14 mouse cellular contexts compared by ENCODE assay signal in genomic region chr13:34255297-34255696, GRCm38 (mm10).
DNase-seq lines count a peak whose midpoint lies in the region; ATAC-seq and TF ChIP-seq lines count a peak whose summit lies in the region.
"Had no signal": no experiment of that assay in that cellular context is flagged by ENCODE, and none has a peak within 500 bp of the region (broad histone marks: within the 10 kb centered on the region; RNA-seq: fewer than 3 reads in every experiment).

No protein-coding gene starts in this region.

- no peak for TF ChIP-seq POLR2A in kidney, adult 2 months (IDR thresholded peaks at IDR 0.05; ENCODE audit: low read depth, low read length)

- no peak for DNase-seq in cerebellum, adult 9-10 months
- DNase-seq in kidney, adult 2 months: no peak
- no peak for DNase-seq in kidney, postnatal 4 days
- DNase-seq in left cerebral cortex, adult 8-10 months (ENCODE audit: low spot score in 2 of 2): no peak
- DNase-seq in midbrain, embryonic 10.5 days (ENCODE audit: low spot score): no peak
- DNase-seq: cerebellum, adult 11 months; thymus, adult 2 months had no signal

- no peak overlapping the region for H3K9ac ChIP-seq in intestine, embryonic 15.5 days
- H3K9ac ChIP-seq: midbrain, embryonic 12.5 days; neural tube, embryonic 13.5 days had no signal

- H3K4me1 ChIP-seq in kidney, adult 2 months (ENCODE audit: control insufficient read depth, insufficient read depth, low read length): peaks cover 22% of the 10 kb centered on the region; the same call in 1 of the 2 replicates
- H3K4me1 ChIP-seq in intestine, embryonic 15.5 days (replicated peaks): peaks cover 9% of the 10 kb centered on the region
- peaks cover 31% of the 10 kb centered on the region for H3K4me1 ChIP-seq in midbrain, embryonic 10.5 days

- ATAC-seq in cerebellum, adult (ENCODE audit: insufficient number of reproducible peaks, low FRiP score, low TSS enrichment): peak; percentile 81
- ATAC-seq in intestine, embryonic 15.5 days: peak; percentile 31
- peak; percentile 50; the same call in 1 of the 2 replicates for ATAC-seq in megakaryocyte, adult 5-6 weeks (ENCODE audit: poor library complexity, severe bottlenecking)

- no peak for TF ChIP-seq CTCF in kidney, adult 2 months (conservative IDR thresholded peaks at IDR 0.05; ENCODE audit: insufficient read depth, insufficient read length, low read depth, low read length)

- no peak overlapping the region for H3K4me3 ChIP-seq in kidney, adult 2 months (ENCODE audit: insufficient read depth, low read depth, low read length)
- no peak overlapping the region for H3K4me3 ChIP-seq in intestine, embryonic 15.5 days (replicated peaks)
- no peak overlapping the region for H3K4me3 ChIP-seq in midbrain, embryonic 10.5 days
- H3K4me3 ChIP-seq: midbrain, embryonic 12.5 days; neural tube, embryonic 13.5 days had no signal

- peak overlapping the region; percentile 37 for H3K27ac ChIP-seq in kidney, adult 2 months (ENCODE audit: insufficient read depth, low read depth, low read length)
- no peak overlapping the region for H3K27ac ChIP-seq in intestine, embryonic 15.5 days
- no peak overlapping the region for H3K27ac ChIP-seq in midbrain, embryonic 10.5 days (replicated peaks)
- H3K27ac ChIP-seq: kidney, postnatal 0 days; midbrain, embryonic 12.5 days had no signal

- no peaks in the 10 kb centered on the region for H3K9me3 ChIP-seq in intestine, embryonic 15.5 days
- H3K9me3 ChIP-seq in midbrain, embryonic 10.5 days (replicated peaks): no peaks in the 10 kb centered on the region
- H3K9me3 ChIP-seq: G1E; midbrain, embryonic 12.5 days; neural tube, embryonic 13.5 days had no signal

- H3K4me2 ChIP-seq in intestine, embryonic 15.5 days (replicated peaks): no peak overlapping the region
- H3K4me2 ChIP-seq: midbrain, embryonic 12.5 days; neural tube, embryonic 13.5 days had no signal

- WGBS in kidney, adult 2 months: 50% methylated on average over 3 of the region's 3 CpGs
- 46% methylated on average over 3 of the region's 3 CpGs for WGBS in intestine, embryonic 15.5 days
- 79% methylated on average over 3 of the region's 3 CpGs for WGBS in midbrain, embryonic 10.5 days

- no peaks in the 10 kb centered on the region for H3K27me3 ChIP-seq in kidney, adult 2 months (replicated peaks; ENCODE audit: control insufficient read depth, insufficient read depth, low read length)
- no peaks in the 10 kb centered on the region for H3K27me3 ChIP-seq in intestine, embryonic 15.5 days (replicated peaks)
- peaks cover 33% of the 10 kb centered on the region for H3K27me3 ChIP-seq in midbrain, embryonic 10.5 days (ENCODE audit: low read depth, poor library complexity, severe bottlenecking)
- H3K27me3 ChIP-seq: neural tube, embryonic 13.5 days had no signal

- H3K36me3 ChIP-seq in kidney, adult 2 months (ENCODE audit: control insufficient read depth, insufficient read depth, low read length): no peaks in the 10 kb centered on the region
- H3K36me3 ChIP-seq in intestine, embryonic 15.5 days: no peaks in the 10 kb centered on the region
- H3K36me3 ChIP-seq in midbrain, embryonic 10.5 days: peaks cover 28% of the 10 kb centered on the region
- H3K36me3 ChIP-seq: neural tube, embryonic 13.5 days had no signal

Comparison
In these comparisons a context has a peak if more than half of its experiments do, and no peak if none do; other contexts are left out.
1. ATAC-seq: peak in every context shown above with its lines; median percentile 81 in cerebellum, adult; 50 in megakaryocyte, adult 5-6 weeks; 31 in intestine, embryonic 15.5 days.